Mouse (Mus musculus) cerebellum, adult 11 months (tissue): Measurements from ENCODE around the gene Mall.
A peak's percentile ranks its signal among the peaks of the same experiment; 100 is the strongest.

Source experiments
- DNase-seq: peaks from one replicate; pipeline ENCODE4 v3.0.0; 2022

Mall gene

DNA sequence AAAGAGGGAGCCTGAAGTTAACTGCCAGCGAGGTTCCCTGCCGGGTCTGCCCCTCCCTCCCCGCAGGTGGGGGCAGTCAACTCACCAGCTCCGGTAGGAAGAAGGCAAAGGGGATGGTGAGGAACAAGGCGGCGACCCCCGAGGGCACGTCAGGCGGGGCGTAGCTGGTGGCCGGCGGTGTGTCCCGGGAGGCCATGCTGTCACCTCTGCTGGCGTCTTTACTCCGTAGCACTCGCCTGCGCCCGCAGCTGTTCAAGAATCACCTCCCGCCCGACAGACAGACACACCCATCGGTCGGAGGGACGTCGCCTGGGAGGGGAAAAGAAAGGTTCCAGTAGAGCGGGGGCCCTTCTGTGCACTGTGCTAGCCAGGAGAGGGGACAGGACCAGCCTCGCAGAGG lies at the start of gene Mall:
Gene Mall (minus strand): TSS at position 262 of the 400 bp plus-strand sequence.
- no peak for DNase-seq

DNA sequence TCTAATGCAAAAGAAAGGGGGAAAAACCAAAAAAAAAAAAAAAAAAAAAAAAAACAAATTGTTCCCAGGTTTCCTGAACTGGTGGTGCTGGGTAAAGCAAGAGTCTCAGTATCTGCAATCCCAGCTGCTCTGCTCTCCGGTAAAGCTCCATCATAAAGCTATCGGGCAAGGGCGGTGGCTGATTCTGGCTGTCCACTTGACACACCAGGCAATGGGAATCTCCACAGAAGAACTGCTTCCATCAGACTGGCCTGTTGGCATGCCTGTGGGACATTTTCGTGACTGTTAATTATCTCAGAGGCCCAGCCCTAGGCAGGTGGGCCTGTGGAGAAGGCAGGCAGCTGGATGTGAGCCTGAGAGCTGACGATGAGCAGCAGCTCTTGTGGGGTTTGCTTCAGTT lies 48.7 kb upstream of the Mall start:
- no peak for DNase-seq

DNA sequence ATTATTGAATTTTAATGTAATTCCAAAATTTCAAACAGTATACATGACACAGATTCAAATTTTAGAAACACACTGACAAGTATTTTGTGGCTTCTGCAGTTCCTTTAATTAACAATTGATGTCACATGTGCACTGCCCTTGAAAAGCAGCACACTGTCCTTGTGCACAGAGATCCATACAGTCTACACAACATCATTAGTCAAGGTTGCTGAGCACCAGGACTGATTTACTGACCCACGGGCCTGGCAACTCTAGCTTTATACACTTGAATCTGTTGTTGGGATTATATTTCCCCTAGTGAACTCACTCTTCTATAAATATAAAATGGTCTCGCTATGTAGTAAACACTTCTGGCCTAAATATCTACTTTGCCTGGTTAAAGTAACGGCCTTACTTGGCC lies 45.3 kb upstream of the Mall start:
- DNase-seq: no peak

DNA sequence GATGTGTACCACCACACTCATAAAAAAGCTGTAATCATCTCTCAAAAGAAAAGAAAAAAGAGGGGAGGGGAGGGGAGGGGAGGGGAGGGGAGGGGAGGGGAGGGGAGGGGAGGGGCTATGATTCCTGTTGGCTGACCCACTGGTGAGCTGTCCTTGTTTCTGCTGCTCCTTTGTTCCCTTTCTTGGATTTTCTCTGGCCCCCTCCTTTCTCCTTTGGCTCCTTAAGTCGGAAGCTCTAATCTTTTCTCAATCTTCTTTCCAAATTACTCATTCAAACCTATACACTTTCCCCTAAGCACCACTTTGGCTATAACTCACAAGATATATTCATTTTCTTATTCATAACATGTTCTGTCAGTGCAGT lies 44.8 kb upstream of the Mall start:
- no peak for DNase-seq

DNA sequence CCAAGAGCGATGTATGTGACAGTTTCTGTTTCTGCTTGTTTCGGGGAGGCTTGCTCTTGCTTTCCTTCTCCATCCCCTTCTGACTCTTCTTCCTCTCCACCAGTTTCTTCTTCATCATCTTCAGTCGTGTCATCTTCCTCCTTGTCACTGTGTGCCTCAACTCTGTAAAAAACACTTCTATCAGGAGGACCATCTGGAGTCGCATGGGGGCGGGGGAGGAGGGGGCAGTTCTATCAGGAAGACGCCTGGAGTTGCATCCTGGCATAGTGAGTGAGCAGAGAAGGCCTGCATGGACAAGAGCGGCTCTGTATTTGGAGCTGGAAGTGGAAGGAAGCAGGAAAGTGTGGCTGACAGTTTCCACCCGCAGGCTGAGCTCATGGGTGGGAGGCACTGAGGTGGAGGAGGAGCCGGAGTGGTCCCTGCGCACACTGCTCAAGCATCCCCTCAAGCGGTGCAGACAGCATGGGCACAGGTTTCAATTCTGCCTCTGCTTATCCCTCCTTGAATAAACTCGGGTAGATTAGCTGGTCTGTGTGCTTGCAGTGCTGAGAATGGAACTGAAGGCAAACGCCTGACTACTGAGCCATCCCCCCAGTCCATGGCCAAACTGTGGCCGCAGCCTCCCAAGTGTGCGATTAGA lies 44.3 kb upstream of the Mall start:
- no peak for DNase-seq

DNA sequence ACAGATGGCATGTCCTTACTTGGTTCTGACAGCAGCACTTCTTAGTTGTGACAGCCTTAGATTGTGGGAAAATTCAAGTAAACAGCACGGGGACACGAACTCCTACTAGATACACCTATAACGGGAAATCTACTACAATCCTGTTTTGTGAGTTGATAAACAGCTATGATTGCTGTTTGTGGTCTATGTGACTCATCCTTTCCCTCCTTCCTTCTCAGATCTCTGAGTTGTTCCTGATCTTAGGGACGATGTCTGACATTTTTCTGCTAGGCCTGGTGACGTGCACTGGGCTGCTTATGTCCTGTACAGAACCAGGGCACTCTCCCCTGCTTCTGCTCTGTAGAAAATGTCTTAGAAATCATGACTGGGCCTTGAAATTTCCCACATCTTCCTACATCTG lies 31.9 kb upstream of the Mall start:
- DNase-seq: no peak

DNA sequence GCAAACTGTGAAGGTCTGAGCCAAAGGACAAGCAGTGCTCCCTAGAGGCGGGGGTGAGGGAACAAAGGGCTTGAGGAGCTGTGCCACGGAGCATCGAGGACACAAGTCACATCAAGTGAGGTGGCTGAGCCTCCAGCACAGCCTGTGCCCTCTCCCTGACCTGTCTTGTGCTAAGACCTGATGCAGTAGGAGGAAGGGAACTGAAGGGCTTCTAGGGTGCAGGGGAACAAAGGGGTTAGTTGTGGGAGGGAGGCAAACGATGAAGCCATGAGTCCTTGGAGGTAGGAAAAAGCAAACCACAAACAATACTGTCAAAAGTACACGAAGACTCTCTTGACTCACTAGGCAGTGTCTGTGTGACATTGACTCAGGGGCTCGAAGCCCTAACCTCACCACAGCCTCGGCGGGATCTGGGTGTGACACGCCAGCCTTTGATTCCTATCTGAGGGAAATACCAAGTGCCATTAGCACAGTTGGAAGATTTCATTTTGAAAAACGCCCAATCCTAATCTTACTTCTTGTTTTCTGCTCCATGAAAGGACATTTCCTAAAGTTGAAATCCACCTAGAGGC lies 30.8 kb upstream of the Mall start:
- DNase-seq: no peak

DNA sequence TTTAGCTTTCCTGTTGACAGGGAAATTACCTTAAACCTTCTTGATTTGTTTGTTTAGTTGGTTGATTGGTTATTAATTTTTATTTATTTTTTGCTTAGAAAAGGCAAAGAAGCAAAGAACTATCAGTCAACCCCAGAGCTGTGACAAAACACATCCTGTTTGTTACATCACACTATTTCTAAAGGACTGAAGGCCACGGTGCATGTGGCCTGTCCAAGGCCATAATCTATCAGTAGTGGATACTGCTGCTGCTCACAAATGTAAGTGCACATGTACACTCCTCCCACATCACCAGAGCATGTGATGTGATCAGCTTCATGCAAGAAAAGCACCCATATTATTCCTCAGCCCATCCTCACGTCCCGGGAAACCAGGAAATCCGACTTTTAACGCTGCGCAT lies 30.3 kb upstream of the Mall start:
- DNase-seq: no peak

DNA sequence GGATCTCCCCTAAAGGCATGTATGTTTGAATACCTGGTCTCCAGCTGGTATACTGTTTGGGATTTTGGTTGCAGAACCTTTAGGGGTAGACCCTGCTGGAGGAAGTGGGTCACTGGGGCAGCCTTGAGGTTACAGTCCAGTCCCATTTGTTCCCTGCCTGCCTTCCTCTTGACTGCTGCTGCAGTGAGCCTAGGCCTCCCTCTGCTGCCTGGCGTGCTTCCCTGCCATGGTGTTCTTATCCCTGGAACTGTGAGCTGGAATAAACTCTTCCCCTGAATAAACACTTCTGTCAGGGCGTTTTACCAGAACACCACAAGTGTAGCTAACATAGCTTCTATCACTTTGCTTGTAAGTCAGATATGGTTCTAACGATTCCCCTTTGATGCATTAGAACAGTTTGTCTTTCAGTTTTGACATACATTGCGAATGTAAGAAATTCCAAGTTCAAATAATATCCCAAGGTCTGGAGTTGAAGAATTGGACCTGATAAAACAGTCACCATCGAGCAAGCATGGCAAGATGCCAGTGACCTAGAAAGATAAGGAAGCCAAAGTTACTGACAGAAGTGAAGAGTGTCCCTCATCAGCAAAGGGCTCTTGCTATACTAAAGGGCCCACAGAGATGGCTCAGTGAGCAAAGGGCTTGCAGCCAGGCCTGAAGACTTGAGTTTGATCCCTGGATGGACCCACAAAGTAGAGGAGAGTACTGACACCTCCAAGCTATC lies 29.6 kb upstream of the Mall start:
- DNase-seq: no peak

DNA sequence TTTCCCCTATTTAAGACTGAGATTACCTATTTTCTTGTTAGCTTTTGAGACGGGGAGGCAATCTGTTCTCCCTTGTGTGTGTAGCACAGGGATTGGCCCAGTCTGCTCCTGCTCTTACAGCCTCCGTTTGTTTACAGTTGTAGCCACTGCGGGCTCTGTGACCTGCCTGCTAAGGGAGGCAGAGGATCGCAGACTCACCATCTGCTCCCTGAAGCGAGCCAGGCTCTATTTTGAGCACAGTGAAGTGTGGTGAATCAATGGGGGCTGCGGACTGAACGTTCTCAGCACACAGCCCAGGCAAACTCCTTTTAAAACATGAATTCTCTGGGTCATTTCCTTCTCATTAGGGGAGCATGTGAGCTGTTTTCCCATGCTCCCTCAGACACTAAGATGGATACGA lies 27.4 kb upstream of the Mall start:
- DNase-seq: peak; percentile 78

DNA sequence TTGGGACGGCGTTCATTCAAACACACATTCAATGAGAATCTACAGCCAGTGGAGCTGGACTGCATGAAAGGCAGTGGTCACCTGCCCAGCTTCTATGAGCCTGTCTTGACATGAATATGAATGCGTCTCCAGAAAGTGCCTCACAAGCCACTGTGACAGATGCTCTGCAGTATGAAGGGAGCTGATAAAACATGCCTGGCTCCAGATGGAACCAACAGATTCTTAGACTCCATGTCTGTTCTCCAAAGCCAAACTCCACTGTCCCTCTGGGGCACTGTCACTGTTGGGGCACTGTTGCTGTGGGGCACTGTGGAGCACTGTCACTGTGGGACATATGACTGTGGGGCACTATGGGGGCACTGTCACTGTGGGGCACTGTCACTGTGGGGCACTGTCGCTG lies 24.4 kb upstream of the Mall start:
- DNase-seq: no peak

DNA sequence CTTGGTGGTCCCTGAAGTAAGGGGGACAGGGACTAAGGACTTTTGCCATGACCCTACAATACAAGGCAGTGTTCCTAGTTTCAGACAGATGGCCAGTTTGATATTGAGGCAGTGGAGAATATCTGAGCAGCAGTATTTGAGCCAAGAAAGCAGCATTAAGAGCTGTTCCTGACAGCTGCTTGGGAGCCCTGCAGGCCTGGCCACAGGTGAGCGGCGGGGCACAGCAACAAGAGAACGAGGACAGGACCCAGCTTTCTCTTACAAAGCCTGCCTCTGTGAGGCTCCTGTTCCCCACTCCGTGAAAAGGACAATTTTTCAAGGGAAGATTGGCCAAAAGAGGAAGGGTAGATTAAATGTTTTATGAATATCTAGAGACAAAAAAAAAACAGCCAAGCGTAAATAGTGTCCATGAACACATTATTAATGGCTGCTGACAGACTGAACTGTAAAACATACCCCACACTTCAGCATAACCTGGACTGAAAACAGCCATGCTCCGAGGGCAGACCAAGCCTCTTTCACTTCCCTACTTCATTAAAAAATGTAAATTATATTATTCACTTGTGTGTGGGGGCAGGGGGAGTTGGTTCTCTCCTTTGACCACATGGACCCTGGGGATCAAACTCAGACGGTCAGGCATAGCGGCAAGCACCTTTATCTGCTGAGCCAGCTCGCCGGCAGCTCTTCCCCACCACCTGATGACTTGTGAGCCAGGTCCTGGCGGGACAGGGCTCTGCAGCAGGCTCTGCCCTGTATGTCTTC lies 22.3 kb upstream of the Mall start:
- no peak for DNase-seq

DNA sequence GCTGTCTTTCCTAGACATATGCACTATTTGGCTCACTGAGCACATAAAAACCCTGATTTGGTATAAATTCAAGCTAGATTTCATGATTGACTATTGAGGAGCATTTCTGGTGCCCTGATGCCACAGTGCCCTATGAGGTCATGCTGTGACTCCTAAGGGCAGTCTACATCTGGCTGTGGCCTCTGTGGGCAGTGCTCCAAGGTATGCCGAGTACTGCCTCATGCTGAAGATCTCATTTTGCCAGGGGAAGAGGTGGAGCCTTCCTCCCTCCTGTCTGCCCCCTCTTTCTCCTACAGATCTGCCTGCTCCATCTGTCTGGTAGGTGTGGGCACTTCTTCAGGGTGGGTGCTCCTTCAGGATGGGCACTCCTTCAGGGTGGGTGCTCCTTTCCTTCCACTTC lies 19.6 kb upstream of the Mall start:
- DNase-seq: no peak

DNA sequence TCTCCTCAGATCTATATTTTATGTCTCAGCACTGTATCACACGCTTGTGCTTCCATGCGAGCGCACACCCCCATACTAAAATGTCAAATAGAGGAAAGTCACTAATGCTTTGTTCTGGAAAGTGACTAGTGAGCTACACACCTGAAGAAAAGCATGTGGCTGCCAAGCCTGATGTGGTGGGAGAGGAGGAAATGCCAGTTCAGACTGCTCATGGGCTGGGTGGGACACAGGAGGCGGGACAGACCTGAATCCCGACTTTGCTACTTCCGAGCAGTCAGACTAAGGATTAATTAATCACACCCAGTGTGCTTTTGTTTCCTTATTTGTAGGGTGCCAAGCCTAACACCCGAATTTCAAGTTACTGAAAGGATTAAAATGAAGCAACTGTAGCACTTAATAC lies 18.6 kb upstream of the Mall start:
- DNase-seq: no peak

DNA sequence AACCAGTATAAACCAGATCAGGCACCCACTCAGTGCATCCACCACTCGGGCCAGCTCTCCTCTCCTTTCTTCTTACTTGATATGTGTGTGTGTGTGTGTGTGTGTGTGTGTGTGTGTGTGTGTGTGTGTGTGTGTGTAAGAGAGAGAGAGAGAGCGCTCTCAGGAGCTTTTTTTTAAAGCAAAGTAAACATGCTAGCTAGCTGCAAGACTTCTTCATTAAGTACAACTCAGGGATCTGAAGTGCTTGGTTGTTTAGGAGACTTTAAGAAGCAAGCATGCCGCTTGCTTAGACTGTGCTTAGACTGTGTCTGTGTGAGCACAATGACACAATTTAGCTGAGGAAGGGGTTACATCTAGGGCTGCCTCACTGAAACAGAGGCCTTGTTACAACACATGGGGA lies 12.9 kb upstream of the Mall start:
- no peak for DNase-seq

DNA sequence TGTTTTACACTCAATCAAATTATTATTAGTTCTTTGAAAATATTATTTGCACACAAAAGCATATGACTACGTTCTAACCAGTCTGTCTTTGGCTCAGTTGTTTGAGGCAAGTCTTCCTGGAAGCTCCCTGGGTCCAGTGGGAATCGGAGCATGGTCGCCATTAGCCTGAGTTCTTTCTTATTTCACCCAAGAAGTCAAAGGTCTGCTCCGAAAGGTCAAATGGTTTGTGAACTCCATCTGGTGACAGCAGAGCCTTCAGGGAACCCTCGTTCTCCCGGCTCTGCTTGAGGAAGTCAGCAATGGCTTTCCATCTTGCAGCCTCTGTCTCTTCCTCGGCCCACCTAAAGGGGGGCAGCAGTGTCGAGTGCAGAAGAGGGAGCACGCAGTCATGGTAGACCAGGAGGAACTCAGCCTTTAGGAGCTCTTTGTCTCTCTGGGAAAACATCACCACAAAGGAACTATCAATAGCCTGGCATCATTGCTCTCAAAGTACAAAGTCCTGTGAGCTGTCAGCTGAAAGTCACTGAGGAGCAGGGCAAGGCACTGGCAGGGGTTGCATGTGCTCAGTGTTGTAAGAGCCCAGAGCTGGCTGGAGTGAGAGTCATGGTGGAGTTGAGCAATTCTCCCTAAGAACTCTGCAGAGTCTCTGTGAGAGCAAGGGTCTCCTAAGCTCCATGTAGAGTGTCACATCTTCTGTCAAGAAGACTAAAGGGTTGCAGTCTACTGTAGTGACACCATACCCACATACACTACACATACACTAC lies 11.2 kb upstream of the Mall start:
- DNase-seq: no peak

DNA sequence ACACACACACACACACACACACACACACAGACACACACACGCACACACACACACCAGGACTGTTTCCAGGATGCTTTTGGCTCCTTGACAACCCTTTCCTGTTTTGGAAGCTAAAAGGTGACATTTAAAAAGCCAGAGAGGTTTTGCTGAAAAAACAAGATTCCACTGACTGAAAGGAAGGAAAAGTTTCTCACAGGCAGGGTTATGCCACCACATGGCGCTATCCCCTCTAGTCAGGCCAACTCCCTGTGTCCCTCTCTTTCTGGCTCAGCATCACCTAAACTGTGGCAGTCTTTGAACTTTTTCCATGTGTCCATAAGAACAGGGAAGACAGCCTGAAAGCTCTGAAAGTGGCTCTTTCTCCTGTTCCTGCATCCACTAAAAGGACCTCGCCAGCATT lies 8.2 kb upstream of the Mall start:
- no peak for DNase-seq

DNA sequence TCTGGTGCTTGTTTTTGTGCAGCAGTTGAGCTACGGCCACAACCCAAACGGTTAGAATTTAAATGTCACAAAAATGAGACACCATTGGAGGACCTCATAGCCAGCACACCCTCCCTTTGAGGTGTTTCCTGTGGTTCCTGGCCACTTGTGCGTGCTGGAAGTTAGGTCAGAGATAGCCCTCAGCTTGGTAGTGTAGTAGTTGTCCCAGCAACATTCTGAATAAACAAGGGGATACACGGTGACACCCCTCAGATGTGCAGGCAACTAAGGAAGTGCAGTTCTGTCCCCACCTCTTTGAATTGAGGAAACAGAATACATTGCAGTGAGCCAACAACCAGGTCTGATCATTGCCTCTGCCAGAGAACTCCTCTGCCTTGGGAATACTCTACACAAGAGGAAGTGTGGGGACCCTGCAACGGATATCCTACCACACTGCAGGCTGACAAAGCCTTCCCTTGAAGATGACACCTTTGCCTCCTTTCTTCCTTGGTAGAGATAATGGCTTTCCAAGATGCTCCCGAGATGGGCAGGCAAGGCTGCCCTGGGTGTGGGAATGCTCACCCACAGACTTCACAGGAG lies 7.0 kb upstream of the Mall start:
- DNase-seq: no peak

DNA sequence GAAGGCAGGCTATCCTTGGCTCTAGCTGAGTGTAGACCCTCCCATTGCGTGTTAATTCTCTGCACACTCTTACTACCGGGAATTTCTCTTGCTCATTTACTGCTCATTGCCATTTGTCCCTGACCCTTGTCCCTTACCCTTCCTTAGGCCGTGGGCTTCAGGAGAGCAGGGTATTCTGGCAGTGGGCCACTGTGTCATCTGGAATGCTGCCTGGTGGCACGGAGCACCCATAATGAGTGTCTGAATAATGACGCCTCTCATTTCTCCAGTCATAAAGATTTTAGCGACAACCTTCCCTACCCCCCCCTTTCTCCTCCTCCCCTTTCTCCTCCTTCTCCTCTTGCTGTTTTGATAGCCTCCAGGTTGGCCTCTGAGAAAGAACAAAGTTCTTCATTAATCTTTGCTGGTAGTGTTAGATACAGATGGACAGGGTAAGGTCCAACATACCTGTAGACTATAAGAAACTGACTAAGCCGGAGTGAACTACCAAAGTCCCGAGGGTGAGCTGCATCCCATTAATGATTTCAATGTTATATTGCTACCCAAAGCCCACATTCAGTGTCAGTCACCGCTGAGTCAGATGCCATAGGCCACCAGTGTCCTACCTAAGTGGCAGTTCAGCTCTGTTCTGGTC lies 5.9 kb upstream of the Mall start:
- DNase-seq: no peak

DNA sequence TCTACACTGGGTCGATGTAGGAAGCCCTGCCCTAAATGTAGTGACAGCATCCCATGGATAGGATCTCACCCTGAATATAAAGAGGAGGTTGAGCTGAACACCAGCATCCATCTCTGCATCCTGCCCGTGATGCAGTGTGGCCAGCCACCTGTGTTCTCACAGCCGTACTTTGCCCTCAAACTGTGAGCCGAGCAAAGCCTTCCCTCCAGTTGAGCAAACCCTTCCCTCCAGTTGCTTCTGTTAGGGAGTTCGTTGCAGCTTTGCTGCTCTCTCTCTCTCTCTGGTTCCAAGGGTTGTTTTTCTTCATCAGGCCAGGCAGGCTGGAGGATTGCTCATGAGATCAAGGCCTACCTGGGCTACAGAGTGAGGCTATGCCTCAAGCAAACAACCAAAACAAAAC lies 5.2 kb upstream of the Mall start:
- DNase-seq: no peak

DNA sequence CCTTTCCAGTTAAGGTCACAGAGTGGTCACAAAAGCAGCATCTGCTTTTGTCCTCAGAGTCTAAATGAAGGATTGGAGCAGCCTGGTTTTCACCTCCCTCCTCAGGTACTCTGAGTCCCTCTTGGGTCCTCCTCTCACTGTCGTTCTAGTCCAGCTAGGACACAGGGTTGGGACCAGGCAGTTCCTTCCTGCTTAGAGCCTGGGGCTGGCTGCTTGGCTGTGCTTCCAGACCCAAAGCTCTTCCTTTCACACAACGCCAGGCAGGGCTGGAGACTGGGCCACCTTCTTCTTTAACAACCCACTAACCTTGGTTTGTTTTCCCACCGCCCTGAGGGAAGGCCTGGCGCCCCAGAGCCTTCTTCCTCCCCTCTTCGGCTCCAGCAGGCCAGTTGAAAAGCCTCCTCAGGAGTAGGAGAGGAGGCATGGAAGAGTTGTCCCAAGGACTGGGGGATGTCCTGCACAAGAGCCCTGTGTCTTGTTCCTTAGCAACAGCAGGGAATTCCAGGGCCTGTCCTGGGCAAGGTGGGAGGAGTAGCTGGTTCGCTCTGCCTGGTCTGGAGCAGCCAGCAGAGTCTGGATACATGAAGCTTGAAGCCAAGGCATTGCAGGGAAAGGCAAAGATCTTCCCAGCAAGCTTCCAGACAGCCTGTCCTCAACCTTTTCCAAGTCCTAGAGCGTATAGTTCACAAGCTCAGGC lies 717 bp upstream of the Mall start:
- DNase-seq: no peak
